Mouse (Mus musculus): ENCODE data around the gene Col12a1.

Col12a1 gene

DNA sequence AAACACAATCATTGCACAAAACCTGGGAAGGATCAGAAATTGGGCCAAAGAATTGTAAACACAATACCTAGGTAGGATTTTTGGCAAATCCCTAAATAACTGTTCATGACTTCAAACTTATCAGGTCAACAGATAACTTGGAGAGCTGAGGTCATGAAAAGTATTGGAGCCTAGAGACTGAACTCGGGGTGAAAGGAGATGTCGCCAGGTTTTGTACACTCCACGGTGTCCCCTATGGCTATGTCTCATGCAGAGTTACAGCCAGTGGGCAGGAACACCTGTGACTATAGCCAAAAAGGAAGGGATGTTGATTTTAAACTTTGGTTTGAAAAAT, 118.4 kb downstream of the Col12a1 start:
- no peak for DNase-seq

DNA sequence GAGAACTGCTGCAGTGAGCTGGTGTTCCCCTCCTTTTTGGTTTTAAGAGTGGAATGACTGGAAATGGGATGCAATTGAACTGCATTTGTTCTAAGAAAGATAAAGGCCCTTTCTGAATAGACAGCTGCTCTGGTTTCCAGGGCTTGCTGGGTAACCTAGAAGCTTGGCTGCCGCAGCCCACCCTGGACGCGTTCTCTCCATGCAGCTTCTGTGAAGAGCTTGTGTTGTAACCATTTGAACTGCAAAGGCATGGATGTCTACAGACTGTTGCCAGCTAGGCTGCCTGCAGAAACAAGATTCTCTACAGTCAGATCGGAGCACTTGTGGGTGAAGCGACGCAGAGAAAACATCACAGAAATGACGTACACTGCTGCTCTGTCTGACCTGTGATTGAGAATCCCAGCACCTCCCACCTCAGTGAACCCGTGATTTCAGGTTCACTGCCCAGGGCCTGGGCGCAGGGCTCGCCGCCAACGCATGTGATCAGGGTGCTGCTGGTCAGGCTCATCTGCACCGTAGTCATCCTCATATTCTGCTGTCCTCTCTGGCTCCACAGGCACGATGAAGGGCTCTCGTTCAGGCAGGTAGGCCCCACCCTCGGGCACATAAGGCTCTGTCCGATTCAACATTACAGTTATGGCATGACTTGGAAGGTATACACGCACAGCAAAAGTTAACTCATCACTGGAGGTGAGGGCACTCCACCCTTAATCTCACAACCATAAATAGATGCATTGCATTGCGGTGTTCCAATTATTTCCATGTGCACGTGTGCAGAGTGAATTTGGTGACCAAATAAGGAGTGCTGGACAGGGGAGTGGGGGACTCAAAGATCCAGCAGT, 119.0 kb downstream of the Col12a1 start:
- DNase-seq: peak; percentile 11

DNA sequence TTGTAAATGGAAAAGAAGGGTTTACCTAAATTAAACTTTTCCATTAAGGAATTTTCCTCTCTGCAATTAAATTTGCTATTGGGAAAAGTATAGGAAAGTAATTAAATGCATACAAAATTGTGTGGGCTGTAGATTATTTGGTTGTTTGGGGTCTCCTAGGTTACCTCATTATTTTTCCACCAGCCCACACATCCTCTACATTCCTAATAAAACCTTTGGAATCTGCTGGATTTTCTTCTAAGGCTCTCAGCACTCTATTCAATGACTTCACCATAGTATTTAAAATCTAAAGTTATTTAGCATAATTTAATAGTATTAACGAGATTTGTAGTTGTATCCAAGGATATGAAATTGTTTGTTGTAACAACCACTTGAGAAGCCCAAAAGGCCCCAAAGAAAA, 120.1 kb downstream of the Col12a1 start:
- DNase-seq: no peak

- no peak for DNase-seq
Observed at GRCm38 (mm10) chr9:79586415-79587195, 132.0 kb downstream of the Col12a1 start.

DNA sequence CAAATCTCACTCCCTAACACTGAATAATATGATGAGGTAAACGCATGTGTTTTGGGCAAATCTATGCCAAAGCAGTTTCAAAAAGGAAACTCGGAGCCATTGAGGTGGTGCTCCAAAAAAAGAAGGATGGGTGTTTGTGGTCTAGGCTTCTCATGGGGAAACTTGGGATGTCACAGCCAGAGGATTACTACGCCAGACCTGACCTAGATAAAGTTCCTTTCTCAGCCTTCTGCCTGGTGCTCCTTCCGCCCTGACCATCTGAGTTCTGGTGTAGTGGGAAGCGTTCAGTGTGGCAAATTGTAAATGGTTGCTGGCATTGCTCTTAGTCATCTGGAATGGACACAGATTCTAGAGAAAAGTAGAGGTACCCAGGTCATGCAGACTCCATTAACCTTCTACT, 151.8 kb downstream of the Col12a1 start:
- no peak for DNase-seq

GRCm38 (mm10) chr9:79553297-79553696, 165.3 kb downstream of the Col12a1 start:
- no peak for DNase-seq
